Mouse (Mus musculus): ENCODE measurements around the gene Hhipl2. TPM values are rescaled to one million over a fixed set of nuclear protein-coding genes. Genes with fewer than 3 reads are reported as not detected.
"Not testable (repeated sequence)": the region's sequence is repeated elsewhere in the genome, so short reads cannot be mapped to it uniquely, and the experiment has no call there.

The Hhipl2 gene
- not detected for total RNA-seq (2021)
- long read RNA-seq, experiment 1: 0 reads
- long read RNA-seq, experiment 2: 0 reads

DNA sequence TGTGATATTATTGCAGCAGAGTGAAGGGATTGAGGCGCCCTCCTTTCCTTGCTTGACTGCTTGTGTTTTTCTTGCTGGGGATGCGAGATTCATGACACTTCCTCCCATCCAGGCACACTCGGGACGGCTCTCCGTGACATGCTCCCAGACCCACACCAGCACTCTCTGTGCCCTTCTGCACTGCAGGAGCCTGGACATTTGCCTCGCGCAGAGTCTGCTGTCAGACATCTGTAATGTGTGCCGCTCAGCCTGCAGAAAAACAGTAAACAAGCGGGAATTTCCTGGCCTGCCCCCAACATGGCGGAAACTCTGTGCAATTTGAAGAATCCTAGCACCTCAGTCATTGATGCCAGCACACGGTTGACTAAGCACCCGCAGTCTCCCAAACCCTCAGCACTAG, at the start of gene Hhipl2:
Gene Hhipl2 (plus strand): TSS at position 343 of the 400 bp plus-strand sequence.
- DNase-seq: no peak
- TF ChIP-seq CTCF (IDR thresholded peaks at IDR 0.05): no peak
- Histone ChIP-seq H3K27ac (no peak within 1 kb of the TSS), H3K4me3 (no peak within 1 kb of the TSS)
- intact Hi-C loops (cut with DNase I): no loop called here

DNA sequence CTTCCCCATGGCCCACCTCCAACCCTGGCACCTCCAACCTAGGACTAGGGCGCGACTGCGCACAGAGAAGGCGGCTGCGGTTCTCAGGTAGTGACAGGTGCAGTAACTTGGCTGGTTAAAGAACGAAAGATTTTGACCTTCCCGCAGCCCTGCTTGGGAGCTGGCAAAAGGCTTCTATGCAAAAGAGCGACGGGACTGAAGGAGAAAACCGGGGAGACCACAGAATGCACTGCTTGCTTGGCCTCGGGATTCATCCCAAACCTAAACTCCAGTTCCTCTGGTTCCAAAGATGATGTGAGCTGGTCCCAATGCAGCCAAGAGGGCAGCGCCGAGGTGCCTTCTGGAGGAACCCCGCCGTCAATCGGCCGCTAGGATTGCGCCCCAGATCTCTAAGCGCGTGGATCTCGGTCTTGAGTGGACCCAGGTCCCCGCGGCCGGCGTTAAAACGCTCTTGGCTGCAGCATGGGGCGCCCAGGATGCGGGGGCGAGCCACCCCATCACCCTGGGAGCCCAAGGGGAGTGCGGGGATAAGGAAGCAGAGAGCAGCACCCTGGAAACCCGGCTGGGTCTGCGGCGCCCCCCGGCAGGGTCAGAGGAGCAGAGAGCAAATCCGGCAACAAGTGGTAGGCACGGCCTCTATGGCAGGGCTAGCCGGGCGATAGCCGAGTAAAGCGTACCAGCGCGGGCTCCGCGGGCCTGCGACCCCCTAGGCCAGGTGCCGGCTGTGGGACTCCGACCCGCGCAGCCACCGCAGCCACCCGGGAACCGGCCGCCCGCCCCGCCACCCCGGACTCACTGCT, 49.2 kb upstream of the Hhipl2 start:
- intact Hi-C loops (cut with DNase I): loop anchor here (1.0 kb wide), 1 partner anchor 20 kb away; the partner anchor contains the start of gene Taf1a
- DNase-seq: peak; percentile 27
- TF ChIP-seq CTCF (IDR thresholded peaks at IDR 0.05): peak; percentile 5; the same call in 1 of the 2 replicates
- Histone ChIP-seq H3K4me3 (peak overlapping the region; percentile 92), H3K27ac (peak overlapping the region; percentile 95)

DNA sequence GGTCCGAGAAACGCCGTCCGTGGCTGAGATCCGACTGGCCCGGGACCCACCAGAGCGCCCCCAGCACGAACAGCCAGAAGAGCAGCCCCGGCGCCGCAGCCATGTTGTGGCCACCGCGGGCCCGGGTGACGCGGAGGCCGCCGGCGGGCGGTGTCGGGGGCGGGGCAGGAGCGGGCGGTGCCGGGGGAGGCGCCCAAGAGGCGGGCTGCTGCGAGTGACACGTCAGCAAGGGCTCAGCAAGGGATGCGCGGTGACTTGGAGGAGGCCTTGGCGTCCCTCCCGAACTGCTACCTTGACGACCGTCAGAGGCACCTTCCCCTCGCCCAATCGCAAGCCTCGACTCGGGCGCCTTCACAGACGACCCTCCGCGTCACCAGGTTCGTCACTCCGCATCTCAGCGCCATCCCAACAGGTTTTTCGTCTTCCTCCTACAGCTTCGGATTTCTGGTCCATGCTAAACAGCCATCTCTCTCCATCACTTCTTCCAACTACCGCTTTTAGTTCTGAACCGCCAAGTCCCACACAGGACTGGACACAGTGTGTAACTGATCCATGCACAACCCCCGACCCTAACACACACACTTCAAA, 48.5 kb upstream of the Hhipl2 start, which contains the start of gene Mia3:
Gene Mia3 (minus strand): TSS at position 127 of the 588 bp plus-strand sequence.
- intact Hi-C loops (cut with DNase I): loop anchor here (1.0 kb wide), 1 partner anchor 19 kb away; the partner anchor contains the start of gene Taf1a
- H3K4me3 ChIP-seq: peak within 1 kb of the TSS; percentile 92
- peak; percentile 98 for DNase-seq

DNA sequence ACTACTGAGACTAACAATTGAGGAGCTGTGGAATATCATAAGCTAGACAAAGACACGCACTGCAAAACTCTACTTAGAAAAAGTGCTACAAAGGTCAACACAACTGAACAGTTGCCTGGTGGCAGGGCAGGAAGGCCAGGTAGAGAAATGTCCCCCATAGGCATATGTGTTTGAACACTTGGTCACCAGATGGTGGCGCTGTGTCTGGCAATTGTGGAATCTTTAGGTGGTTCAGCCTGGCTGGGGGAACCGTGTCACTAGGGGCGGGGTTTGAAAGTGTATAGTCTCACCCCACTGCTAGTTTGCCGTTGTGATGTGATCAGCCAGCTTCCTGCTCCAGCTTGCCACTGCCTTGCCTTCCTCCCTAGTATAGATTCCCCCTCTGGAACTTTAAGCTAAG, 43.3 kb upstream of the Hhipl2 start:
- intact Hi-C loops (cut with DNase I): no loop called here
- no peak for DNase-seq
- no peak overlapping the region for H3K27ac ChIP-seq
- TF ChIP-seq CTCF (IDR thresholded peaks at IDR 0.05): no peak
- H3K4me3 ChIP-seq: no peak overlapping the region

More for the DNA sequence above, 48.5 kb upstream of the Hhipl2 start, which contains the start of gene Mia3:
- peak; percentile 20 for TF ChIP-seq CTCF (IDR thresholded peaks at IDR 0.05)
- peak within 1 kb of the TSS; percentile 95 for H3K27ac ChIP-seq

DNA sequence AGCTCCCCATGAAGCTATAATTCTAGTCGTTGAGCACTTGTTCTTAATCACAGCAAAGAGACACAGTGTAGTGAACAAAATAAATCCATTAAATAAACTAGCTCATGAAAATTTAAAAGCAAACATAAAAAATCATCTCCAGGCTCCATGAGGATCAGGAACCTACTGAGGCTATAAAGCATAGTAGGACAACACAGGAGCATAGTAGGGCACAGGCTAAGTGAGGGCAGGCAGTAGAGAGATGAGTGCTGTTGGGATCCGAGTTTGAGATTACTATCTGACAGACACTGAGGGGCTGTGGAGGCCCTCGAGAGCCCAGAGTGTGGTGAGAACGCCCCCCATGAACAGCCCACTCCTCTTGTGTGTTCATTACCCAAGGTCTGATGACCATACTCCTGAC, 41.0 kb upstream of the Hhipl2 start:
- no peak for TF ChIP-seq CTCF (IDR thresholded peaks at IDR 0.05)
- no peak for DNase-seq
- intact Hi-C loops (cut with DNase I): no loop called here
- Histone ChIP-seq H3K4me3 (no peak overlapping the region), H3K27ac (no peak overlapping the region)

DNA sequence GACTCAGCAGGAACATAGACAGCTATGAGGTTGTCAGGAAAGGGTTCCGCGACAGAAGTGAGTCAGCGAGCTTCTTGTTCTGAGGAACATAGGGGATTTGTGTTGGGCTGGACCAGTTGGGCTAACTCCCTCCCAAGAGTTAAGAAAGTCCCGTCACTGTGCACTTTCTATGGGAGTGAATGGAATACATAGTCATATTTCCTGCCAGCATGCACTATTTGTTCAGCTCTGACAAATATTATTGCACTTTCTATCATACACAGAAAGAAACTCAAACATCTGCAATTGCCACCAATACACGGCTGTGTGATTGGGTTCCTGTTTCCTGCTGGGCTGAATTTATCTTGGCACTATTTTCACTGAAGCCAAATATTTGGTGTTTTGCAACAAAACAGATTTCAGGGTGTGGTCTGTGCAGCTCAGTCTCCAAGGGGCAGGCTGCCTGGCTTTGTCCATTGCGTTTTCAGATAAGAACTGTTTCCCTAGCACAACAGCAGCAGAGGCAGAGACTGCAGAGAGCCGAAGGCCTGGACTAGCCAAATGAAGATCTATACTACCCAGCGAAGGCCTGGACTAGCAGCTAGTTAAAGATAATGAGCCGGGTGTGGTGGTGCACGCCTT, 39.6 kb upstream of the Hhipl2 start:
- H3K27ac ChIP-seq: peak overlapping the region; percentile 52
- H3K4me3 ChIP-seq: no peak overlapping the region
- intact Hi-C loops (cut with DNase I): no loop called here
- TF ChIP-seq CTCF (IDR thresholded peaks at IDR 0.05): no peak
- peak; percentile 44 for DNase-seq

DNA sequence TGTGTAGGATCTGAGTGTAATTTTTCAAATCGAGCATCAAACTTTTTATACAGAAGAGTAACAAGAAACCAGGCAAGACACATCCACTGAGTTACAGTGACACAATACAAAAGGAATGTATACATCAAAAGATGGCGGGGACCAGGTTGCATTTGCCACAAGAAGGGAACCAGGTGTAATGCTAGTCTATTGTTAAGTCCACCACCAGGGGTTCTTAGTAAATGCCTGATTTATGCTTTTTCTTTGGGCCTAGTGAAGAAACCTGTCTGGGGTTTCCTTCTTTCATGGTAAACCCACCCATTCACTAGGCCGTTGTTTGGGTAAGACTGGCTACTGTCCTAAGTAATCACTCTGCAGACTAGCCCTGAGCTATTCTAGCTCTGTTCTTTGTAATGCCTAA, 38.6 kb upstream of the Hhipl2 start:
- intact Hi-C loops (cut with DNase I): not testable (repeated sequence)

DNA sequence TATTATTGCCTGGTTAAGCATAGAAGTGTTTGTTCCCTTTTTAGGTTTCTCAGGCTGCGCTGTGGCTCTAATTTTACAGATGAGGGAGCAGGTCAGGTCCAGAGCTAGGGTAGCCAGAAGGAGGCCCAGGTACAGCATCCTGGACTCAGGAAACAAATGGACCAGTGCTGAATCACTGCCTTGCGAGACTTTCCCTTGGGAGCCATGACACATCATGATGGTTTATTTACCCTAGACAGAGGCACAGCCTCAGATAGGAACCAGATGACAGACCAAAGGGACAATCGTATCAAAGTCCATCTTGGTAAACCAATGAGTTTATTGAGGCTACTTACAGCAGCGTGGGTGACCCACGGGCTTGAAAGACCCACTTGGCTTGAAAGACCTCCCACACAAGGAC, 36.2 kb upstream of the Hhipl2 start:
- intact Hi-C loops (cut with DNase I): no loop called here
- no peak for DNase-seq
- no peak overlapping the region for H3K4me3 ChIP-seq
- TF ChIP-seq CTCF (IDR thresholded peaks at IDR 0.05): no peak
- no peak overlapping the region for H3K27ac ChIP-seq

More for the DNA sequence above, 38.6 kb upstream of the Hhipl2 start:
- H3K4me3 ChIP-seq, DNase-seq: not testable (repeated sequence)
- H3K27ac ChIP-seq: peak overlapping the region; percentile 52; the same call in 1 of the 2 replicates

DNA sequence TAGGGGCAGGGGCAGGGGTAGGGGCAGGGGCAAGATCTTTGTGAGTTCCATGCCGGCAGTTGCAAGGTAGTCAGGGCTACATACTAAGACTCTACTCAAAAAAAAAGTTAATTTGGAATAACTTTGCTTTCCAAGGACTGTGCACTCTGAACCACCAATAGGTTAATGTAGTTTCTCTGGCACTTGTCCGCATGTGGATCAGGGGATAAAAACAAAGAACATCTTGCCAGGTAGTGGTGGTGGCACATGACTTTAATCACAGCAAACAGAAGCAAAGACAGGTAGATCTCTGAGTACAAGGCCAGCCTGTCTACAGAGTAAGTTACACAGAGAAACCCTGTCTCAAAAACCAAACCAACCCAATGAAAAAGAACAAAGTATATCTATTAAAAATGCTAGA, 35.4 kb upstream of the Hhipl2 start:
- Histone ChIP-seq H3K4me3 (no peak overlapping the region), H3K27ac (no peak overlapping the region)
- no peak for TF ChIP-seq CTCF (IDR thresholded peaks at IDR 0.05)
- DNase-seq: no peak
- intact Hi-C loops (cut with DNase I): no loop called here

DNA sequence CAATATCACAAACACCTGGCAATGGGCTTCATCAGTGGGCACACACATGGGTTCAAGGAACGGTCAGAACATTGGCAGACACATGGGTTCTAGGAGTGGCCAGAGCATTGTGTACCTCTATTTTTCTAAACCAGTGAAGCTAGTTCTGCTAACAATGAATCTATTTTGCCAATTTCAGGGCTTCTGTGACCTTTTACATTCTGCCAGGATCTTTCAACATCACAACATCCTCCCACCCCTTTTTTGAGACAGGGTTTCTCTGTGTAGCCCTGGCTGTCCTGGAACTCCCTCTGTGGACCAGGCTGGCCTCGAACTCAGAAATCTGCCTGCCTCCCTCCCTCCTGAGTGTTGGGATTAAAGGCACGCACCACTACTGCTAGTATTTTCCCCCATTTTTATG, 30.6 kb upstream of the Hhipl2 start:
- H3K4me3 ChIP-seq; intact Hi-C loops (cut with DNase I); DNase-seq; H3K27ac ChIP-seq: not testable (repeated sequence)

DNA sequence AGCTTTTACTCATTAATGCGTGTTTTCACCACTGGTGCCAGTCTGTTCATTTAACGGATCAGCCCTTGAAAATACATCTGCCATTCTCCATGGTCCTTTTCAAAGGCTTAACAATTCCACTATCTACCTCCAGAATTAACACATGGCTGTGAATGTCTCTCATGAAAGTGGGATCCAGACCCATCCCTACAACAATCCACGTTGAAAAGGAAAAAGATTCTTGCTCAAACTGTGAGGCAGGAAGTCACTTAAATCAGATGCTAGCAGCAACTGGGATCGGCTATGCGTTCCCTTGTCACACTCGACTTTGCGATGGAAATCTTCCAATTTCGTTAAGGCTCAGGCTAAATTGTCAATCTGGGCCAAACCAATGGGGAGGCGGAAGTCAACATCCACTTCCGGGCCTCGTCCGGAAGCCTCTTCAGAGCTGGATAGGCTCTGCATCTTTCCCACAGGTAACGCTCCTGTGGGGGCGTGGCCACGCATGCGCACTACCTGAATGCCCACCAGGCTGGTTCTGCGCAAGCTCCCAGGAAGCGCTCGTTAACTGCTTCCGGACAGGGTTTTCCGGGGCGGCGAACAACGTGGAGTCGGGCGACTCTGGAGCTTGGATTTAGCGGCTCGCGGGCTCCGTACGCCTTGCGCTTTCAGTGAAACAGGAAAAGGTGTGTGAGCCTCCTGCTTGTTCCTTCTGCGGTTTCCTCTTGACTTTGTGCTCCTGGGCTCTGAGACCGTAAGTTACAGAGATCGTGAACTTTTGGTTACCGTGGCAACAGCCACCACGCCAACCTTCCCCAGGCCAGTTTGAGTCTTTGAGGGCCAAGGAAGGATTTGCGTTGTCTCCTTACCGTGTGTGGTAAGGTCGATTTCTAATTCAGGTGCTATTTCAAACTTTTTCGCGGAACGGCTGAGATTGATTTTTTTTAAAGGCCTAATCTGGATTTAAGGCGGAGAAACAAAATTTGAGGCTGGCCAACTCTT, 29.3 kb upstream of the Hhipl2 start, which contains the start of gene Taf1a:
Gene Taf1a (plus strand): TSS at position 556 of the 981 bp plus-strand sequence.
- intact Hi-C loops (cut with DNase I): loop anchor here (1.0 kb wide), 1 partner anchor 19 kb away; the partner anchor contains the start of gene Mia3
- DNase-seq: peak; percentile 95
- TF ChIP-seq CTCF (IDR thresholded peaks at IDR 0.05): no peak
- Histone ChIP-seq H3K27ac (peak within 1 kb of the TSS; percentile 86), H3K4me3 (peak within 1 kb of the TSS; percentile 83)

DNA sequence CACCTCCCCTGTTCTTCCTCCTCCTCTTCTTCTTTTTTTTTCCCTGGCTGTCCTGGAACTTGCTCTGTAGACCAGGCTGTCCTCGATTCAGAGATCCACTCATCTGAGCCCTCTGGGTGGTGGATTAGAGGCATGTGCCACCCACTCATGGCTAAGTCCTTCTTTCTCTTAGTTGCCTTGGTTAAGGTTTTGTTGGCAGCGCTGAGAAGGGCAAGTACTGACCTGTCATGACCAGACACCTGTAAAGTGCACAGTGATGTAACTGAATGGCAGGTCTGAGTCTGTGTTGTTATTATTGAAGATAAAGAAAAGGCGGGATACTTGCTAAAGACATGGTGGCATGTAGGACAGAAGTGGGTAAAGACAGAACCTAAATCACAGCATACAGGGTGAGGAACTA, 14.6 kb upstream of the Hhipl2 start:
- TF ChIP-seq CTCF (IDR thresholded peaks at IDR 0.05): no peak
- no peak for DNase-seq
- intact Hi-C loops (cut with DNase I): no loop called here
- Histone ChIP-seq H3K27ac (no peak overlapping the region), H3K4me3 (no peak overlapping the region)

Measured in gastrocnemius, adult 2 months (tissue).